Mouse (Mus musculus): Measurements from ENCODE around the gene Litaf. TPM values are rescaled to one million over a fixed set of nuclear protein-coding genes. Genes with fewer than 3 reads are reported as not detected.
A peak's percentile ranks its signal among the peaks of the same experiment; 100 is the strongest.
"Not testable (repeated sequence)": the region's sequence is repeated elsewhere in the genome, so short reads cannot be mapped to it uniquely, and the experiment has no call there.

The Litaf gene
- polyA plus RNA-seq, 1 experiment, result 17.7 TPM

DNA sequence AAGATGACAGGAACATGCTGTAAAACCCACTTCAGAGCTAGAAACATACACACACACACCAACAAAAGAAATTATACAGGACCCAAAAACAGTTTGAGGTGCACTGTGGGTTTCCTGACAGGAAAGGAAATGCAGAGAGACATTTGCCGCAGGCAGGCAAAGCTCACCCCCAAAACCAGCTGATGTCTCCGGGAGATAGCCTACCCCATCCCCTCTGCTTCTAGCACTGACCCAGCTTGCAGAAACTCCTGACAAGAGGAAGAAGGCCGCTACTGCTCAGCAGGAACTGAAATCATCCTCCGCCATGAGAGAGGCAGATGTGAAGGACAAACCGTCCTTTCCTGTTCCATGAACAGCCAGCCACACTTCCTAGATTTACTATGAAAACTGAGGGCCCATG, 96.6 kb downstream of the Litaf start:
- Histone ChIP-seq H3K4me3 (ENCODE audit: control insufficient read depth, low read depth, low read length) (no peak overlapping the region), H3K27me3 (ENCODE audit: control insufficient read depth, insufficient read depth, low read length) (no peaks in the 10 kb centered on the region), H3K27ac (ENCODE audit: control insufficient read depth, insufficient read depth, low read depth, low read length) (no peak overlapping the region), H3K36me3 (ENCODE audit: control insufficient read depth, insufficient read depth, low read length) (no peaks in the 10 kb centered on the region), H3K4me1 (ENCODE audit: control insufficient read depth, insufficient read depth, low read length) (peaks cover 4% of the 10 kb centered on the region)
- no peak for TF ChIP-seq CTCF (IDR thresholded peaks at IDR 0.05; ENCODE audit: control insufficient read depth, insufficient read depth, insufficient replicate concordance, low read depth, low read length)
- TF ChIP-seq POLR2A (IDR thresholded peaks at IDR 0.05; ENCODE audit: control insufficient read depth, low read depth, low read length), result no peak

GRCm38 (mm10) chr16:10968299-10968698, 97.7 kb downstream of the Litaf start:
- no peaks in the 10 kb centered on the region for H3K27me3 ChIP-seq (ENCODE audit: control insufficient read depth, insufficient read depth, low read length)
- no peaks in the 10 kb centered on the region for H3K36me3 ChIP-seq (ENCODE audit: control insufficient read depth, insufficient read depth, low read length)
- H3K4me1 ChIP-seq (ENCODE audit: control insufficient read depth, insufficient read depth, low read length), result peaks cover 4% of the 10 kb centered on the region; the same call in 1 of the 2 replicates
- no peak for TF ChIP-seq CTCF (IDR thresholded peaks at IDR 0.05; ENCODE audit: control insufficient read depth, insufficient read depth, insufficient replicate concordance, low read depth, low read length)
- TF ChIP-seq POLR2A (IDR thresholded peaks at IDR 0.05; ENCODE audit: control insufficient read depth, low read depth, low read length), result no peak
- no peak overlapping the region for H3K4me3 ChIP-seq (ENCODE audit: control insufficient read depth, low read depth, low read length)
- H3K27ac ChIP-seq (ENCODE audit: control insufficient read depth, insufficient read depth, low read depth, low read length), result peak overlapping the region; percentile 38

GRCm38 (mm10) chr16:10967756-10968155, 98.2 kb downstream of the Litaf start:
- H3K4me1 ChIP-seq (ENCODE audit: control insufficient read depth, insufficient read depth, low read length), result peaks cover 4% of the 10 kb centered on the region; the same call in 1 of the 2 replicates
- TF ChIP-seq POLR2A (IDR thresholded peaks at IDR 0.05; ENCODE audit: control insufficient read depth, low read depth, low read length), result no peak
- TF ChIP-seq CTCF (IDR thresholded peaks at IDR 0.05; ENCODE audit: control insufficient read depth, insufficient read depth, insufficient replicate concordance, low read depth, low read length), result no peak
- no peaks in the 10 kb centered on the region for H3K27me3 ChIP-seq (ENCODE audit: control insufficient read depth, insufficient read depth, low read length)
- H3K4me3 ChIP-seq (ENCODE audit: control insufficient read depth, low read depth, low read length), result no peak overlapping the region
- H3K36me3 ChIP-seq (ENCODE audit: control insufficient read depth, insufficient read depth, low read length), result no peaks in the 10 kb centered on the region
- no peak overlapping the region; the same call in 1 of the 2 replicates for H3K27ac ChIP-seq (ENCODE audit: control insufficient read depth, insufficient read depth, low read depth, low read length)

GRCm38 (mm10) chr16:10967013-10967412, 98.9 kb downstream of the Litaf start:
- TF ChIP-seq CTCF (IDR thresholded peaks at IDR 0.05; ENCODE audit: control insufficient read depth, insufficient read depth, insufficient replicate concordance, low read depth, low read length), result no peak
- TF ChIP-seq POLR2A (IDR thresholded peaks at IDR 0.05; ENCODE audit: control insufficient read depth, low read depth, low read length), result no peak
- H3K36me3 ChIP-seq (ENCODE audit: control insufficient read depth, insufficient read depth, low read length), result no peaks in the 10 kb centered on the region
- no peak overlapping the region for H3K4me3 ChIP-seq (ENCODE audit: control insufficient read depth, low read depth, low read length)
- H3K27me3 ChIP-seq (ENCODE audit: control insufficient read depth, insufficient read depth, low read length), result no peaks in the 10 kb centered on the region
- peaks cover 4% of the 10 kb centered on the region; the same call in 1 of the 2 replicates for H3K4me1 ChIP-seq (ENCODE audit: control insufficient read depth, insufficient read depth, low read length)
- no peak overlapping the region for H3K27ac ChIP-seq (ENCODE audit: control insufficient read depth, insufficient read depth, low read depth, low read length)

DNA sequence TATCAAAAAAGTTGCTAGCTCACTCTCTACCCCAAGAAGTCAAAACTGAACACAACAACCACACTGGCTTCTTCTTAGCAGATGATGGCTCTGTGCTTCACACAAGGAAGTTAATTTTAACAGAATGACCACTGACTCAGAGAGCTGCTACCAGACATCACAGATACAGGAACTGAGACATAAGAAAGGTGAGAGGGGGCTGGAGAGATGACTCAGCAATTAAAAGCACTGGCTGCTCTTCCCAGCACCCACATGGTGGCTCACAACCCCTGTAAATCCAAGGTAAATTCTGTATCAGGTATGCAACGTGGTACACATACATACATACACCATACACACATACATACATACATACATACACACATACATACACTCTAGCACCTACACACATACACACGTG, 100.9 kb downstream of the Litaf start:
- H3K36me3 ChIP-seq (ENCODE audit: control insufficient read depth, insufficient read depth, low read length), result no peaks in the 10 kb centered on the region
- TF ChIP-seq POLR2A (IDR thresholded peaks at IDR 0.05; ENCODE audit: control insufficient read depth, low read depth, low read length) (no peak), CTCF (IDR thresholded peaks at IDR 0.05; ENCODE audit: control insufficient read depth, insufficient read depth, insufficient replicate concordance, low read depth, low read length) (no peak)
- H3K4me1 ChIP-seq (ENCODE audit: control insufficient read depth, insufficient read depth, low read length), result peaks cover 4% of the 10 kb centered on the region; the same call in 1 of the 2 replicates
- no peaks in the 10 kb centered on the region for H3K27me3 ChIP-seq (ENCODE audit: control insufficient read depth, insufficient read depth, low read length)
- no peak overlapping the region for H3K4me3 ChIP-seq (ENCODE audit: control insufficient read depth, low read depth, low read length)
- H3K27ac ChIP-seq (ENCODE audit: control insufficient read depth, insufficient read depth, low read depth, low read length), result no peak overlapping the region

GRCm38 (mm10) chr16:10960916-10961315, 105.0 kb downstream of the Litaf start:
- H3K36me3 ChIP-seq (ENCODE audit: control insufficient read depth, insufficient read depth, low read length), result no peaks in the 10 kb centered on the region
- H3K4me3 ChIP-seq (ENCODE audit: control insufficient read depth, low read depth, low read length), result no peak overlapping the region
- peaks cover 4% of the 10 kb centered on the region for H3K4me1 ChIP-seq (ENCODE audit: control insufficient read depth, insufficient read depth, low read length)
- no peaks in the 10 kb centered on the region for H3K27me3 ChIP-seq (ENCODE audit: control insufficient read depth, insufficient read depth, low read length)
- no peak for TF ChIP-seq POLR2A (IDR thresholded peaks at IDR 0.05; ENCODE audit: control insufficient read depth, low read depth, low read length)
- TF ChIP-seq CTCF (IDR thresholded peaks at IDR 0.05; ENCODE audit: control insufficient read depth, insufficient read depth, insufficient replicate concordance, low read depth, low read length), result no peak
- H3K27ac ChIP-seq (ENCODE audit: control insufficient read depth, insufficient read depth, low read depth, low read length), result no peak overlapping the region

DNA sequence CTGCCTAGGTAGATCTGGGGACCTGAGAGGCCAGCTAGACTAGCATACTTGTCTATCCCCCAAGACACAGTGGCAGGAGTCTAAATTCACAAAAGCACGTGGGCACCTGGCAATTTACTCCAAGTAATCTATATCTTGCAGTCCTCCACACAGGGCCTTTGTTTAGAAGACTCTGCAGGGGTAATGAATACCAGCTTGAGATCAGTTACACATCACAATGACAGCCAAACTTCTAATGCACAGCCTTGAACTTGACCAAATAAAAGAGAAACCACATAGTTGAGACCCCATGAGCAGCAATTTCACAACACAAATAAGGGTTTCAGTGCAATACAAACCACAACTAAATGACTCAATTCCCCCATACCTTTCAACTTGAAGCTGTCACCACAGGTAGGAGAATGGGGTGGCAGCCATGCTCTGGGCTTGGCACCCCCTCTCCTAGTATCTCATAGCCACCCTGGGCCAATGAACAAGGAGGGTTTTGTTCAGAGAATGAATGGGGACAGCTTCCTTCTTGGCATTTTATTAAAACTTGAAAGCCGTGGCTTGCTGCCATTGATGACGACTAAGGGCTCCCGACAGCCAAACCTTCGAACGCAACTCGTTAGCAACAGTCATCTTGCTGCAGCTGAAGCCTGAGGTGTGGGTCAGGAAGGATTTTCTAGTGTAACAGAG, 107.1 kb downstream of the Litaf start:
- H3K36me3 ChIP-seq (ENCODE audit: control insufficient read depth, insufficient read depth, low read length), result no peaks in the 10 kb centered on the region
- H3K4me3 ChIP-seq (ENCODE audit: control insufficient read depth, low read depth, low read length), result no peak overlapping the region
- H3K27me3 ChIP-seq (ENCODE audit: control insufficient read depth, insufficient read depth, low read length), result no peaks in the 10 kb centered on the region
- peaks cover 4% of the 10 kb centered on the region for H3K4me1 ChIP-seq (ENCODE audit: control insufficient read depth, insufficient read depth, low read length)
- TF ChIP-seq POLR2A (IDR thresholded peaks at IDR 0.05; ENCODE audit: control insufficient read depth, low read depth, low read length) (no peak), CTCF (IDR thresholded peaks at IDR 0.05; ENCODE audit: control insufficient read depth, insufficient read depth, insufficient replicate concordance, low read depth, low read length) (no peak)
- no peak overlapping the region for H3K27ac ChIP-seq (ENCODE audit: control insufficient read depth, insufficient read depth, low read depth, low read length)

GRCm38 (mm10) chr16:10958307-10958706, 107.7 kb downstream of the Litaf start:
- not testable (repeated sequence) for H3K4me3 ChIP-seq (ENCODE audit: control insufficient read depth, low read depth, low read length); H3K4me1 ChIP-seq (ENCODE audit: control insufficient read depth, insufficient read depth, low read length); H3K27ac ChIP-seq (ENCODE audit: control insufficient read depth, insufficient read depth, low read depth, low read length); H3K36me3 ChIP-seq (ENCODE audit: control insufficient read depth, insufficient read depth, low read length); H3K27me3 ChIP-seq (ENCODE audit: control insufficient read depth, insufficient read depth, low read length)

Data from testis, adult 2 months (tissue).